Mouse (Mus musculus) forebrain, embryonic 11.5 days (tissue): Measurements from ENCODE around the gene Brap. TPM values are rescaled to one million over a fixed set of nuclear protein-coding genes. Genes with fewer than 3 reads are reported as not detected.
"Not testable (repeated sequence)": the region's sequence is repeated elsewhere in the genome, so short reads cannot be mapped to it uniquely, and the experiment has no call there.

Experiments used
- ATAC-seq: fragments of 200-750 bp; cut with Nextera tagmentation; replicated peaks from 2 replicates; pipeline ENCODE4 v1.8.0; 2017; ENCODE audit warnings: moderate TSS enrichment; ENCODE audit not compliant: low FRiP score
- DNase-seq: peaks from one replicate; pipeline ENCODE4 v3.0.0-alpha.2; 2017; ENCODE audit warnings: low spot score
- H3K27ac ChIP-seq: fragments of 300-500 bp; sonication (generic); 2 replicates; pipeline ENCODE4 v1.5.1; 2014; ENCODE audit warnings: low read depth, low read length
- H3K27me3 ChIP-seq: fragments of 300-500 bp; sonication (generic); 2 replicates; pipeline ENCODE4 v1.6.1; 2014; ENCODE audit warnings: mild to moderate bottlenecking, low read length, mixed read lengths; ENCODE audit not compliant: control insufficient read depth, insufficient read depth
- H3K36me3 ChIP-seq: fragments of 300-500 bp; sonication (generic); 2 replicates; pipeline ENCODE4 v1.6.1; 2014; ENCODE audit warnings: mild to moderate bottlenecking, low read length, moderate library complexity, mixed read lengths; ENCODE audit not compliant: control insufficient read depth, insufficient read depth
- H3K4me1 ChIP-seq: fragments of 300-500 bp; sonication (generic); replicated peaks from 2 replicates; pipeline ENCODE4 v1.6.1; 2014; ENCODE audit warnings: low read length, mixed read lengths; ENCODE audit not compliant: control insufficient read depth, insufficient read depth
- H3K4me2 ChIP-seq: fragments of 300-500 bp; sonication (generic); 2 replicates; pipeline ENCODE4 v1.6.1; 2014; ENCODE audit warnings: low read depth, mild to moderate bottlenecking, low read length, moderate library complexity, mixed read lengths; ENCODE audit not compliant: severe bottlenecking
- H3K4me3 ChIP-seq: fragments of 300-500 bp; sonication (generic); 2 replicates; pipeline ENCODE4 v1.5.1; 2014; ENCODE audit warnings: low read depth, low read length
- H3K9ac ChIP-seq: fragments of 300-500 bp; sonication (generic); 2 replicates; pipeline ENCODE4 v1.6.1; 2014; ENCODE audit warnings: low read length
- H3K9me3 ChIP-seq: fragments of 300-500 bp; sonication (generic); 2 replicates; pipeline ENCODE4 v1.6.1; 2016; ENCODE audit warnings: low read length, mixed read lengths; ENCODE audit not compliant: control insufficient read depth
- WGBS: fragments of 180-500 bp; shearing (Covaris S2); extraction: QIAGEN DNeasy Blood & Tissue Kit; methylation state at CpG from one replicate; pipeline ENCODE4 v1.1.7; 2014; 5-methylcytosine and 5-hydroxymethylcytosine counted together
- polyA plus RNA-seq: library from polyadenylated mRNA; unstranded; fragments of >200 nt; fragmentation: Nextera tagmentation; extraction: Ambion mirVana; gene quantifications from 2 replicates; pipeline ENCODE4 v1.2.1, GENCODE M21; 2014

Brap gene
- polyA plus RNA-seq, 1 experiment from 2014 or later = 45.5 TPM

DNA sequence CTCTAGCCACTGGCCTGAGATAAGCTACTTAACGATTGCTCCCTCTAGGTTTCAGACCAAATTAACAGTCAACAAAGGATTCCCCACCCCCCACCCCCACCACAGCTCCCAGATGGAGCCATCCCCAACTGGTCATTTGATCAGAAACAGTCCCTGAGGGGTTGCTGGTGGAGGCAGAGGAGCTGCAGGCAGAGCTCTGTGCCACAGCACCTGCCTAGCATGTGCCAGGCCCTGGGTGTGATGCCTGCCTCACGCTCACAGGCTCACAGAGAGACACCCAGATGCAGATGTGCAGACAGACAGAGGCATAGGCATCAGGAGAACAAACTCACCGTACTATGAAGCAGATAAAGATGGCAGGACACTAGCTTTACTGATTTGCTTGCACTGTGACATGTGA is 27.6 kb upstream of the Brap start:
- no peak for DNase-seq
- H3K27ac ChIP-seq = no peak overlapping the region
- ATAC-seq = no peak
- no peaks in the 10 kb centered on the region for H3K27me3 ChIP-seq
- no peaks in the 10 kb centered on the region for H3K4me1 ChIP-seq
- H3K9ac ChIP-seq = no peak overlapping the region
- no peak overlapping the region for H3K4me3 ChIP-seq
- WGBS = 42% methylated on average over 3 of the region's 3 CpGs
- no peaks in the 10 kb centered on the region for H3K36me3 ChIP-seq
- no peak overlapping the region for H3K4me2 ChIP-seq
- no peaks in the 10 kb centered on the region for H3K9me3 ChIP-seq

DNA sequence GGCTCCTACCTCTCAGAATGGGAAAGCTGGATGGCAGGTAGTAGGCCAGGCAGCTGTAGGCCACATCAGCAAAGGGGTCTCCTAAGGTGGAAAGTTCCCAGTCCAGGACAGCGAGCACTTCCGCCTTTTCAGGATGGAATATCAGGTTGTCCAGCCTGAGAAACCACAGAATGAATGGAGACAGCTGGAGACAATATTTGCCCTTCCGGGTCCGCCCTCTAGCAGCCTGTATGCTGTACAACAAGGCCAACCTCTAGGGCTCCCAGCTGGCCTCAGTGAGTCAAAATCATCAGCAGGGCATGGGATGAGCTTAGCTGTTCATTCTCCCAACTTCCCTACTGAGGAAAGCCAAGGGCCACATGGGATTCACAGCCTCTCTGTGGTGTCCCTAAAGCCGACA is 25.7 kb upstream of the Brap start:
- WGBS = 92% methylated on average over 5 of the region's 5 CpGs
- H3K36me3 ChIP-seq = no peaks in the 10 kb centered on the region
- no peak overlapping the region for H3K9ac ChIP-seq
- no peak overlapping the region for H3K4me3 ChIP-seq
- no peak overlapping the region for H3K4me2 ChIP-seq
- H3K27me3 ChIP-seq = no peaks in the 10 kb centered on the region
- H3K4me1 ChIP-seq = no peaks in the 10 kb centered on the region
- no peak overlapping the region for H3K27ac ChIP-seq
- no peak for DNase-seq
- no peaks in the 10 kb centered on the region for H3K9me3 ChIP-seq
- ATAC-seq = no peak

DNA sequence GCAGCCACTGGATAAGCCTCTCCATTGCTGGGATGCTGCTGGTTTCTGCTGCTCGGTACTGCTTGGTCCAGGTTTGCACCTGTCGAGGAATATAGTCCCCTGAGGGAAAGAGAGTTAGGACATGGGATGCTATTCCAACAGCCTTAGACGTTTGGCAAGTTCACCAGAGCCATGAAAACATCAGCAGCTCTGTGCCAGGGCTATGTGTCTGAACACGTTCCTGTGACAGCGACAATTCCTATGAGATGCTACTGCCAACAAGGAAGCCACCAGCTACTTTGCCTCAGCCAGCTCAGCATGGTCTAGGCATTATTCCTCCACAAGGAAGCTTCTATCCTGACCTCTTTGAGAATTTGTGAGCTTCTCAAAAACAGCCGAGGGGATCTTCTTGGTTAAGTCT is 23.1 kb upstream of the Brap start:
- DNase-seq (no peak), ATAC-seq (no peak)
- H3K36me3 ChIP-seq = no peaks in the 10 kb centered on the region
- 85% methylated on average over 6 of the region's 6 CpGs for WGBS
- H3K9me3 ChIP-seq = no peaks in the 10 kb centered on the region
- H3K4me3 ChIP-seq = no peak overlapping the region
- H3K27ac ChIP-seq = no peak overlapping the region
- no peak overlapping the region for H3K4me2 ChIP-seq
- H3K9ac ChIP-seq = no peak overlapping the region
- no peaks in the 10 kb centered on the region for H3K4me1 ChIP-seq
- no peaks in the 10 kb centered on the region for H3K27me3 ChIP-seq

DNA sequence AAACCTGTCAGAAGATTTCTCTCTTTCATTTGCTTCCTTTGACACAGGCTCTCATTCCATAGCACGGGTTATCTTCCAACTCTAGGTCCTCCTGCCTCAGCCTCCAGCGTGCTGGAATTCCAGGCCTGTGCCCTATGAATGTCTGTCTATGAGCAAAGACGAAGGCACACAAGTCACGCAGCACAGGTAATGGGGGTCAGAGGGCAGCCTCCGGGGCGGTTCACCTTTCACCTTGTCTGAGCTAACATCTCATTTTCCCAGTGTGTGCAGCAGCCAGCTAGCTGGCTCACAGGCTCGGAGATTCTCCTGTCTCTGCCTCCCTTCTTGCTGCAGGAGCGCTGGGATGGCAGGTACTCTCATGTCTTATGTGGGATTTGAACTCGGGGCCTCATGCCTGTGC is 20.8 kb upstream of the Brap start:
- no peaks in the 10 kb centered on the region for H3K27me3 ChIP-seq
- 93% methylated on average over 9 of the region's 9 CpGs for WGBS
- no peak for ATAC-seq

DNA sequence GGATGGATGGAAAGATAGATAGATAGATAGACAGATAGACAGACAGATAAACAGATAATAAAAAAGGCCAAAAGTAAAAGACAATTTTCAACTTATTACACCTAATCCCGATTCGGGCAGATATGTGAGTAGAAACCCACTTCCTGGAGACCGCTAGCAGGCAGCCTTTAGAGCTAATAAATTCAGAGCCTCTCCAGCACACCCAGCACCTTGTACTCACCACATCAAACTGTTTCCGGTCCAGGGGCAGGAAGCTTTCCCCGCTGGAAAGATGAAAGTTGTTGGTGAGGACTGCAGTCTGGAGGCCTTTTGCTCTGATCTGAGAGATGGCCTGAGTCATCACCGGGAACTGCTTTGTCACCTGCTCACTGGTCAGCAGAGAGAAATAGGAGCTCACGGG is 11.2 kb upstream of the Brap start:
- H3K9me3 ChIP-seq = no peaks in the 10 kb centered on the region
- H3K4me3 ChIP-seq = no peak overlapping the region
- ATAC-seq (no peak), DNase-seq (no peak)
- no peaks in the 10 kb centered on the region for H3K27me3 ChIP-seq
- no peaks in the 10 kb centered on the region for H3K36me3 ChIP-seq
- no peak overlapping the region for H3K27ac ChIP-seq
- no peak overlapping the region for H3K4me2 ChIP-seq
- H3K9ac ChIP-seq = no peak overlapping the region
- no peaks in the 10 kb centered on the region for H3K4me1 ChIP-seq
- WGBS = 89% methylated on average over 7 of the region's 7 CpGs

More for the DNA sequence above, 20.8 kb upstream of the Brap start:
- Histone ChIP-seq H3K9ac (no peak overlapping the region), H3K4me3 (no peak overlapping the region), H3K9me3 (no peaks in the 10 kb centered on the region), H3K4me1 (no peaks in the 10 kb centered on the region), H3K4me2 (no peak overlapping the region), H3K36me3 (no peaks in the 10 kb centered on the region), H3K27ac (no peak overlapping the region)
- no peak for DNase-seq

DNA sequence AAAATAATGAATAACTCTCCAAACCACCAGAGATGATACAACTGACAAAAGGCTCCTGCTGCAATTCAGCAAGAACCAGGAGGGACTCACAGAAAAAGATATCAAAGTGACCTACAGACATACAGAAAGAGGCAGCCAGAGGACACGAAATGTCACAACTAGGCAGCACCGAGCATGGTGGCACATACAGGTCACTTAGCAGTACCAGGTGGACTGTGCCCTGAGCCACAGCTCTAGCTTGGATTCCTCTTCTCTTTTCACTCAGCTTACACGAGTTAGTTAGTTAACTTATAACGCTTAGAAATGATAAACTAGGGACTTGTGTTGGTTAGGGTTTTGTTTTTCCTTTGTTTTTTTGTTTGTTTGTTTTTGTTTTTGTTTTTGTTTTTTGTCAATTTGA is 5.8 kb upstream of the Brap start:
- Histone ChIP-seq H3K4me2 (no peak overlapping the region), H3K4me3 (no peak overlapping the region), H3K27ac (no peak overlapping the region), H3K27me3 (no peaks in the 10 kb centered on the region), H3K4me1 (no peaks in the 10 kb centered on the region), H3K9ac (no peak overlapping the region), H3K36me3 (no peaks in the 10 kb centered on the region), H3K9me3 (no peaks in the 10 kb centered on the region)
- DNase-seq (no peak), ATAC-seq (no peak)
- WGBS = 89% methylated on average over 4 of the region's 4 CpGs

DNA sequence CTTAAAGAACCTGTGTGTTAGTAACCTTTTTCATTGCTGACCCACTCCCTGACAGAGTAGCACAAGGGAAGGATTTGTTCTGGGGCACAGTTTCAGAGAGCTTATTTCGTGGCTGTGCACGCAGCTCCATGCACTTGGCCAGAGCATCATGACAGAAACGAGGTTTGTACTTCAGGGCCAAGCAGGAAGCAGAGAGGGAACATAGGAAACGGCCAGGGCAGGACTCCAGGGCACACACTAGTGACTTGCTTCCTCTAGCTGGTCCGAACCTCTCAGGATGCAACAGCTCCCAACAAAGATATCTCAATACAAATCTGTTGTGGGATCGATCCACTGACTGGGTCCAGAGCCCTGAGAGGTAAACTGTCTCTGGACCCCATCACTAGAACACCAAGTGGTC is 3.5 kb upstream of the Brap start:
- DNase-seq, H3K4me1 ChIP-seq, H3K9ac ChIP-seq, H3K27ac ChIP-seq, H3K4me2 ChIP-seq, H3K9me3 ChIP-seq, H3K27me3 ChIP-seq, H3K36me3 ChIP-seq, H3K4me3 ChIP-seq, ATAC-seq: not testable (repeated sequence)
- WGBS = 83% methylated on average over 6 of the region's 6 CpGs

DNA sequence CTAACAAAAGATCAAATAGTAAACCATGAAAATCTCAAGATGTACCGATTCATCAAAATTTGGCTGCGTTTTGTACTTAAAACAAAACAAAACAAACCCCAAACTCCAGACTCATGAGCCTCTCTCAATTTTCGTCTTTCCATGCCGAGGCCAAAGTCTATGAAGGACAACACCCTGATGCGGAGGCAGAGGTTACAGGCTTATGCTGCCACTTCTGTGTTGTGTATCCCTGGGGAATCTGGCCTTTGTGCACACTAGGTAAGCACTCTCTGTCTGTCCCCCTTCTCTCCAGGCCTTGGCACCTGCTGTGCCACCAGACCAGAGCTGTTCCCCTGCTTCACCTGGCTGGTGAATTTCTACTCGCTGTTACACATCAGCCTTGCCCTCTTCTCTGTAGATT is 2.7 kb upstream of the Brap start:
- H3K9me3 ChIP-seq, H3K27ac ChIP-seq, H3K36me3 ChIP-seq, DNase-seq, H3K9ac ChIP-seq, H3K27me3 ChIP-seq, H3K4me3 ChIP-seq, ATAC-seq, H3K4me2 ChIP-seq, H3K4me1 ChIP-seq: not testable (repeated sequence)
- WGBS = 88% methylated on average over 6 of the region's 6 CpGs

DNA sequence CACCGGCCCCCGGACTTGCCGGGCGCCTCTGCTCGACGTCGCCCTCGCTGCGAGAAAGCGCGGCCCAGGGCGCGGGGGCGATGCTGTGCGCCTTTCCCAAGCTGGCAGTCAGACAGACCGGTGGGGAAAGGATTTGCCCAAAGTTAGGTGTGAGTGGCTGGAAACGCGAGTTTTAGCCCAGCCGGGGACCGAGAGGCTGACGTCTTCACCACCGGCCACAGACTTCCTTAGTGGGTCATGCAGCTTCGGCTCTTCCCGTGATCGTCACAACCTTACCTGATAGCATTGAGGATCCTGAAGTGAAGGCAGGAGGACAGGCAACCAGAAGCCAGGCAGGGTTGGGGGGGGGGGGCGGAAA is 513 bp downstream of the Brap start:
- H3K36me3 ChIP-seq = no peaks in the 10 kb centered on the region; the same call in 1 of the 2 replicates
- peaks cover 6% of the 10 kb centered on the region; the same call in 1 of the 2 replicates for H3K4me1 ChIP-seq
- ATAC-seq (no peak), DNase-seq (no peak)
- WGBS = under 1% methylated on average over 26 of the region's 26 CpGs
- H3K27me3 ChIP-seq = no peaks in the 10 kb centered on the region
- H3K9me3 ChIP-seq = no peaks in the 10 kb centered on the region
- peak overlapping the region; percentile 87 for H3K4me2 ChIP-seq
- H3K4me3 ChIP-seq = peak overlapping the region; percentile 94
- H3K9ac ChIP-seq = peak overlapping the region; percentile 93
- 0 out of 2 replicates have a peak overlapping the region, but pooled peaks have one; percentile 15 for H3K27ac ChIP-seq
